ENCODE assay signal across 8 mouse cellular contexts in the genomic region with DNA sequence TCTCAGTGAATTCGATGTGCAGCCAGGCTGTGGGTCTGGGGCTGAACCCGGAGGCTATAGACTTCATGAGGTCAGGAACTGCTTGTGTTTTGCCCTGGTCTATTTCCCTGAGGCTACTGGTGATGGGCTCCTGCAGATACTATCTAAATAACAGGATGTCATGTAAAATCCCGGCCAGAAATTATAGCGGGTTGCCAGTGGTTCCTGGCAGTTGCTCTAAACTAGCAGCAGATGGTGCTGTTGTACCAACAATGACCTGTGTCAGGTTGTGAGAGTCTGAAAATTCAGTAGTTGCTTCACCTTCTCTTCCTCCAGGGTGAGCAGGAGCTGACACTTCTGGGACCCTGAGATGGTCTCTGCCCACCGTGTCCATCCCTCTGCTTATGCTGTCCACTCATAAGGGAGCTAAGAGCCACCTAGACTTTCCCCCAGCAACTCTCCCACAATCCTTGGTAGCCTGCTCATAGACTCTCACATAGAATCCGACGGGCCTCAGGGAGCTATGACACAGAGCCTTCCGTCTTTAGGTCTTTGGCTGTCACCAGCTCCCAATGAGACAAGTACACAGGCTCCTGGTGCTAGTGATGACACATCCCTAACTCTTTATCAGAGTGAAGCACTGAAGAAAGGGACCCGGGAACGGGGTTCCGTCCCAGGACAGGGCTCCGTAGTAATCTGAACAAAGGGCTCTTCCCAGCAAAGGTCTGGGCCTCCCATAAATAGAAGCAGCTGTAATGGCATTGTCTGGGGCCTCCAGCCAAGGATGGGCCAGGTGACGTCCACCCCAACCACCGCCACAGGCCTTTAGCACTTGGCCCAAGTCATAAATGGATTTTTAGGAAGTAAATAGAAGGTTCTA.
DNase-seq lines count a peak whose midpoint lies in the region; ATAC-seq and TF ChIP-seq lines count a peak whose summit lies in the region.

No protein-coding gene starts in this region.

- no peak for TF ChIP-seq POLR2A in limb, embryonic 14.5 days (IDR thresholded peaks at IDR 0.05; ENCODE audit: borderline replicate concordance, extremely low read depth, insufficient read depth, insufficient read length)

- TF ChIP-seq CTCF in E14TG2a.4 (conservative IDR thresholded peaks at IDR 0.05; ENCODE audit: low read length), result peak; percentile 89

- H3K27me3 ChIP-seq in E14TG2a.4 (ENCODE audit: insufficient read depth, low read length), result peaks cover 12% of the 10 kb centered on the region; the same call in 1 of the 2 replicates
- no peaks in the 10 kb centered on the region for H3K27me3 ChIP-seq in embryonic facial prominence, embryonic 11.5 days (ENCODE audit: control insufficient read depth, insufficient read depth, low read length)
- no peaks in the 10 kb centered on the region for H3K27me3 ChIP-seq in heart, embryonic 13.5 days (replicated peaks)
- no peaks in the 10 kb centered on the region for H3K27me3 ChIP-seq in kidney, embryonic 14.5 days (ENCODE audit: control insufficient read depth, insufficient read depth, low read length)
- no peaks in the 10 kb centered on the region for H3K27me3 ChIP-seq in limb, embryonic 14.5 days (ENCODE audit: control insufficient read depth, insufficient read depth, low read length)
- H3K27me3 ChIP-seq in neural tube, embryonic 11.5 days (ENCODE audit: control insufficient read depth, insufficient read depth, low read length), result no peaks in the 10 kb centered on the region

- no peak overlapping the region for H3K4me2 ChIP-seq in embryonic facial prominence, embryonic 11.5 days (ENCODE audit: low read depth, low read length)
- 0 out of 2 replicates have a peak overlapping the region, but pooled peaks have one; percentile 19 for H3K4me2 ChIP-seq in heart, embryonic 13.5 days
- H3K4me2 ChIP-seq in kidney, embryonic 14.5 days (replicated peaks; ENCODE audit: low read depth, low read length), result no peak overlapping the region
- no peak overlapping the region for H3K4me2 ChIP-seq in limb, embryonic 14.5 days (replicated peaks; ENCODE audit: low read depth, low read length, severe bottlenecking)
- H3K4me2 ChIP-seq in neural tube, embryonic 11.5 days (ENCODE audit: low read depth), result no peak overlapping the region

- peaks cover 13% of the 10 kb centered on the region for H3K4me1 ChIP-seq in E14TG2a.4 (replicated peaks; ENCODE audit: low read depth, low read length)
- no peaks in the 10 kb centered on the region for H3K4me1 ChIP-seq in embryonic facial prominence, embryonic 11.5 days (ENCODE audit: control insufficient read depth, insufficient read depth, low read length)
- peaks cover 32% of the 10 kb centered on the region for H3K4me1 ChIP-seq in heart, embryonic 13.5 days
- H3K4me1 ChIP-seq in kidney, embryonic 14.5 days (ENCODE audit: control insufficient read depth, insufficient read depth, low read length), result no peaks in the 10 kb centered on the region
- H3K4me1 ChIP-seq in limb, embryonic 14.5 days (ENCODE audit: control insufficient read depth, insufficient read depth, low read length), result no peaks in the 10 kb centered on the region; the same call in 1 of the 2 replicates
- no peaks in the 10 kb centered on the region for H3K4me1 ChIP-seq in neural tube, embryonic 11.5 days (ENCODE audit: control insufficient read depth, insufficient read depth, low read length)

- no peak overlapping the region for H3K4me3 ChIP-seq in E14TG2a.4 (replicated peaks; ENCODE audit: low read length)
- H3K4me3 ChIP-seq in embryonic facial prominence, embryonic 11.5 days (ENCODE audit: low read depth, low read length), result no peak overlapping the region
- H3K4me3 ChIP-seq in heart, embryonic 13.5 days, result no peak overlapping the region
- H3K4me3 ChIP-seq in kidney, embryonic 14.5 days (ENCODE audit: low read length), result no peak overlapping the region
- H3K4me3 ChIP-seq in limb, embryonic 14.5 days (replicated peaks; ENCODE audit: low read length), result no peak overlapping the region
- H3K4me3 ChIP-seq in neural tube, embryonic 11.5 days (ENCODE audit: low read depth, low read length), result no peak overlapping the region

- no peak overlapping the region for H3K27ac ChIP-seq in embryonic facial prominence, embryonic 11.5 days (replicated peaks; ENCODE audit: low read depth, low read length)
- H3K27ac ChIP-seq in heart, embryonic 13.5 days (replicated peaks), result peak overlapping the region; percentile 49; the same call in 1 of the 2 replicates
- H3K27ac ChIP-seq in kidney, embryonic 14.5 days (ENCODE audit: low read depth, low read length), result no peak overlapping the region
- no peak overlapping the region for H3K27ac ChIP-seq in limb, embryonic 14.5 days (replicated peaks; ENCODE audit: low read depth, low read length)
- H3K27ac ChIP-seq in neural tube, embryonic 11.5 days (ENCODE audit: low read depth, low read length), result no peak overlapping the region

- H3K9me3 ChIP-seq in E14TG2a.4 (ENCODE audit: low read length), result no peaks in the 10 kb centered on the region
- no peaks in the 10 kb centered on the region for H3K9me3 ChIP-seq in embryonic facial prominence, embryonic 11.5 days (replicated peaks; ENCODE audit: control insufficient read depth, low read length)
- H3K9me3 ChIP-seq in heart, embryonic 13.5 days, result no peaks in the 10 kb centered on the region
- H3K9me3 ChIP-seq in kidney, embryonic 14.5 days (ENCODE audit: control insufficient read depth, low read length), result no peaks in the 10 kb centered on the region
- H3K9me3 ChIP-seq in limb, embryonic 14.5 days (ENCODE audit: control insufficient read depth, low read length), result no peaks in the 10 kb centered on the region
- H3K9me3 ChIP-seq in neural tube, embryonic 11.5 days (ENCODE audit: control insufficient read depth, low read length), result no peaks in the 10 kb centered on the region

- peak; percentile 32 for DNase-seq in adrenal gland, postnatal 25 days
- DNase-seq in embryonic facial prominence, embryonic 11.5 days (ENCODE audit: low spot score), result peak; percentile 79
- DNase-seq in limb, embryonic 14.5 days (ENCODE audit: low spot score), result peak; percentile 76
- DNase-seq in neural tube, embryonic 11.5 days (ENCODE audit: low spot score), result peak; percentile 56
- DNase-seq in urinary bladder, postnatal 36 days (ENCODE audit: low spot score in 2 of 2), result peak; percentile 43 to 48

- no peaks in the 10 kb centered on the region for H3K36me3 ChIP-seq in E14TG2a.4 (ENCODE audit: insufficient read depth, low read length)
- H3K36me3 ChIP-seq in embryonic facial prominence, embryonic 11.5 days (replicated peaks; ENCODE audit: control insufficient read depth, insufficient read depth, low read depth, low read length), result no peaks in the 10 kb centered on the region
- H3K36me3 ChIP-seq in heart, embryonic 13.5 days, result peaks cover 10% of the 10 kb centered on the region; the same call in 1 of the 2 replicates
- H3K36me3 ChIP-seq in kidney, embryonic 14.5 days (ENCODE audit: control insufficient read depth, insufficient read depth, low read length), result no peaks in the 10 kb centered on the region
- H3K36me3 ChIP-seq in limb, embryonic 14.5 days (ENCODE audit: control insufficient read depth, insufficient read depth, low read length), result peaks cover 13% of the 10 kb centered on the region
- H3K36me3 ChIP-seq in neural tube, embryonic 11.5 days (ENCODE audit: control insufficient read depth, insufficient read depth, low read length), result no peaks in the 10 kb centered on the region

- ATAC-seq in embryonic facial prominence, embryonic 11.5 days (replicated peaks; ENCODE audit: insufficient number of reproducible peaks, low FRiP score, low TSS enrichment, low read depth), result peak; percentile 61; the same call in 1 of the 2 replicates
- ATAC-seq in heart, embryonic 13.5 days (ENCODE audit: extremely low read depth, insufficient number of reproducible peaks, low FRiP score, low TSS enrichment), result no peak
- peak; percentile 50; the same call in 1 of the 2 replicates for ATAC-seq in kidney, embryonic 14.5 days (ENCODE audit: low FRiP score, low TSS enrichment)
- ATAC-seq in limb, embryonic 14.5 days (ENCODE audit: low FRiP score, low read depth), result peak; percentile 51; the same call in 1 of the 2 replicates
- no peak for ATAC-seq in neural tube, embryonic 11.5 days (ENCODE audit: insufficient read depth, low FRiP score, low TSS enrichment)

- WGBS in embryonic facial prominence, embryonic 11.5 days, result 63% methylated on average over 14 of the region's 14 CpGs
- WGBS in heart, embryonic 13.5 days, result 38% methylated on average over 14 of the region's 14 CpGs
- WGBS in kidney, embryonic 14.5 days, result 61% methylated on average over 14 of the region's 14 CpGs
- 62% methylated on average over 14 of the region's 14 CpGs for WGBS in limb, embryonic 14.5 days
- 61% methylated on average over 14 of the region's 14 CpGs for WGBS in neural tube, embryonic 11.5 days

- H3K9ac ChIP-seq in embryonic facial prominence, embryonic 11.5 days (replicated peaks; ENCODE audit: low read length), result no peak overlapping the region
- peak overlapping the region; percentile 59 for H3K9ac ChIP-seq in heart, embryonic 13.5 days
- no peak overlapping the region for H3K9ac ChIP-seq in kidney, embryonic 14.5 days (ENCODE audit: low read depth, low read length)
- no peak overlapping the region for H3K9ac ChIP-seq in limb, embryonic 14.5 days (ENCODE audit: low read depth, low read length, severe bottlenecking)
- no peak overlapping the region for H3K9ac ChIP-seq in neural tube, embryonic 11.5 days (ENCODE audit: low read length)

Comparison
In these comparisons a context has a peak if more than half of its experiments do, and no peak if none do; other contexts are left out.
1. ATAC-seq: peak in embryonic facial prominence, embryonic 11.5 days (single experiment), kidney, embryonic 14.5 days (single experiment) and limb, embryonic 14.5 days (single experiment); none in heart, embryonic 13.5 days (single experiment) and neural tube, embryonic 11.5 days (single experiment).
2. Peak in every context shown above with its lines, with median percentiles within 50 percentile points of each other: DNase-seq.